Mouse (Mus musculus) olfactory bulb, adult 2 months (tissue): ENCODE results near the gene Zbed5.

ENCODE experiments used
- CTCF ChIP-seq: fragments of 200-500 bp; IDR thresholded peaks from 2 replicates; pipeline ENCODE4 v1.5.1; 2012; ENCODE audit warnings: low read depth, mild to moderate bottlenecking, low read length, moderate library complexity; ENCODE audit not compliant: insufficient read depth
- POLR2A ChIP-seq: fragments of 200-500 bp; IDR thresholded peaks from 2 replicates; pipeline ENCODE4 v1.6.1; 2012; ENCODE audit warnings: mild to moderate bottlenecking, low read depth, low read length, moderate library complexity; ENCODE audit not compliant: insufficient read depth

DNA sequence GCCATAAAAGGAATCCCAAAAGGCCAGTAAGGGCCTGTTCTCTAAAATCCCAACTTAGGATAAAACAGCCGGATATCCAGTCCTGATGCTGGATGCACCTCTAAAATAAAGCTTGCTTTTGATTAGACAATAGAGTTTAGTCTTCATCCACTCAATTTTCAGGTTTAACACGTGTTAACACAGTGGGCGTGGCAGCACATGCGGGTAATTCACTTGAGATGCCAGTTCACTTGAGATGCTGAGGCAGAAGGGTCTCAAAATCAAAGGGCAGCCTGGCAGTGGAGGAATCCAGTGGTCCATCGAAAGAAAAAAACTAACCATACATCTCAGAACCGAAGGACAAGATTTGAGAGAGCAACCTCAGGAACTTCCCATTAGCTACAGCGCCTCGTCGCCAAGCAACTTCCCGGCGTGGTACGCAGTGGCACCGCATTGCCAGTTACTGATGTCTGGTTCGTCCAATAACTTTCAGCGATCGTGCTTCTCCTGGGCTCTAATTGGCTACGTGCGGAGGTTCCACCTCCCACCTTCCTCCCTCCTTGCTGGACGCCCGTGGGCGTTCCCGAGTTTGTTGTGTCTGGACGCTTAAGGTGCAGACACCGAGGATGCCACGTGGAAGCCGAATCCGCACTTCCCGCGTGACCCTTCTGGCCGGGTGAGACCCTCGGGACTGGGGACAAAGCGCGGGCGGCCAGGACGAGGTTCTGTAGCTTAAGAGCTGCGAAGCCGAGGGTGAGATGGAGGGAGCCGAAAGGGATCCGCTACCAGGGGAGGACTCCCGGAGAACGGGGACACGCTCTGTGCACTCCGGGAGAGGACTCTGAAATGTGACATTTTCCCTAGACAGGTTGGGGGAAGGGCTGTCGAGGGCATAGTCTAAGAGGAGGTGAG lies at the start of gene Zbed5:
- no peak for TF ChIP-seq CTCF
- peak; percentile 49; the same call in 1 of the 2 replicates for TF ChIP-seq POLR2A
